Mouse (Mus musculus) retina, embryonic 14.5 days (tissue): ENCODE data around the gene Rilp.

Experiments used
- DNase-seq: peaks from one replicate; pipeline ENCODE4 v3.0.0-alpha.2; 2015; ENCODE audit warnings: low spot score

The Rilp gene

DNA sequence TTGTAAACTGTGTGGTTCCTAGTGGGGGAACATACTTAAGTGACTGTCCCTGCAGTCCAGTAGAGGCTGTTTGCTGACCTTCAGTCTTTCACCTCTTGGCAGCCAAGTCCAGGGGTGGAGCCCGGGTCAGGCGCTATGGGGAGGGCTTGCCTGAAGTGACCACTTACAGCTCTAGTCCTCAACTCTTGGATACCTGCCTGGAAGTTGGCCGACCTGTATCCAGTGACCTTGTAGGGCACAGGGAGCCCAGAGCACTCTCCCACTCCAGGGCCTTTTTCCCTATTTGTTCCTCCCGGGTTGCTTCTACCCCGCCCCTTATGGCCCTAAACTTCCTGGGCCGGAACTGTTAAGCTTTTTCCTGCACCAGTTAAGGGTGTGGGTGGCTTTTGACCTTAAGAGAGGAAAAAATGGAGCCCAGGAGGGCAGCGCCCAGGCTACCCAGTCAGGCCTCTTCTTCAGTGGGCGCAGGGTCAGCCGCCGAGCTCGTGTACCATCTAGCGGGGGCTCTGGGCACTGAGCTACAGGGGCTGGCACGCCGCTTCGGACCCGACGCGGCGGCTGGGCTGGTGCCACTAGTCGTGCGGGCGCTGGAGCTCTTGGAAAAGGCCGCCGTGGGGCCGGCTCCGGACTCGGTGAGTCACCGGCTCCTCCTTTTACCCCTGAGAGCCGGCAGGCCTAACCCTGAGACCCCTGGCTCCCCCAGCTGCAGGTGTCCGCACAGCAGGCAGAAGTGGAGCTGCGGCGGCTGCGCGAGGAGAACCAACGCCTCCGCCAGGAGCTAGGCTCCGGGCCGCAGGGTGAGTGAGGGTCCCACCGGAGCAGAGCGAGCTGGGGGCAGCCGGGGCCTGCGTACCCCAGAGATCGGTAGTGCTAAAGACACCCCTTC lies at the start of gene Rilp:
Rilp (plus strand) TSS at position 354 of the 886 bp plus-strand sequence.
- peak; percentile 78 for DNase-seq

DNA sequence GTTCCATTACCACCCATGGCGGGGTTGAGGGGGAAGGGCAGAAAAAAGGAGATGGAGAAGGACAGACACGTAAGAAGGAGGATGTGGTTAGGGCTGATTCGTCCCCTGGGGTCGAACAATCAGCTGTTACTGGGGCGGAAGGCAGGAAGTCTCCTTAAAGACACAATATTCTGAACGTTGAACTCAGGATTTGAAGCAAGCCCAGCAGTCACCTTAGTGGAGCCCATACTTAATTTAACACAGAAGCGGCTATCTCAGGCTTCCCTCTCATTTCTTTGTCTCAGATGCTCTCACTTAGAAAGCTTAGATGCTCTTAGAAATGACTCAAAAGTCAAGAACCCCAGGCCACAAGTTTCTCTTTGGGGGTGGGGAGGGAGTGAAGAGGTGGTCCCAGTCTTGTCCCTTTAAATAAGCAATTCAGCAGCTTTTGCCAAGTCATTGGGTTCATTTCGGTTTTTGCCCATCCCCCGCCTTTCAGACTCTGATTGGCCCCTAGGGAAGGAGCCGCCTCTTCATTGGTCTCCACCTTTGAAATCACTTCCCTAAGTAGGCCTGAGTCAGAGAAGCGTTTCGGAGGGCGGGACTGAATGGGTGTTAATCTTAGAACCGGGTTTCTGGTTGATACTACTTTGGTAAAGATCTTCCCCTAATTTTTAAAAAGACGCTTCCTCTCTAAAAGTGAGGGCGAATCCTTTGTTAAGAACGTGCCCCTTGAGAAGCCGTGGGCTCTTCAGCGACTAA lies 49.6 kb upstream of the Rilp start:
- DNase-seq, result peak; percentile 91

DNA sequence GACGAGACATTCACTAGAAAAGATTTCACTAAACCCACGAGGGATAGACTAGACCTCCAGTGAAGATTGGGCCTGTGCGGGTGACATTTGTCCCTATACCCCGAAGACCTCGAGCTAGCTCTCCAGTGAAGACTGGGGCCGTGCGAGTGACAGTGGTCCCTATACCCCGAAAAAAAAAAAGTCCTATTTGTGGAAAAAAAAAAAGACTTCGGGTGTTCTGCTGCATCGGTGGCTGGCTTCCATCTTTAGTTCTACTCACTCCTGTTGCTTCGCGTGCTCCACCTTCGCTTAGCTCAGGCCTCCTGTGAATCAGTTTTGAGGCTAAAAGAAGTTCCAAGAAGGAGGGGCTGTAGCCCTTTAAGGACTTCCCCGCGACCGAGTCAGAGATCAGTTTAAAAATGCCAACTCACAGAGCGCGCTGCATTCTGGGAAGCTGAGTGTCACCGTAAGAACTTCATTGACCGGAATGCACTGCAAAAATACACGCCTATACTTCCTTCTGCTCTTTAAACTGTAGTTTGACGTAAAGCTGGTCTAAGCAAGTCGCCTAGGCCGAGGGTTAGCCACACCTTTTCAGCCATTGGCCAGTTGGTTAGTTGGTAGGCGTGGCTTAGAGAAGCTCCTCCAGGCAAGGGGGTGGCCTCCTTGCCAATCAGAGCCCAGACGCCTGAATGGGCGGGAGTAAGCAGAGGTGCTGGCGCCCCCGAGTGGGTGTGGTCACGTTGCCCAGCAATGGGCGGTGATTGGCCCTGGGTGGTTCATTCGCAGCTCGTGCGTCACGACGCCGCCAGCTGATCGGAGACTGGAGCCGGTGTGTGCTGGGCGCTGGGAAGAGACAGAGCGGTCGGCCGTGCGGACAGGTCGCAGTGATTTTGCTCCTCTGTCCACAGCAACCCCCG lies 48.8 kb upstream of the Rilp start, which contains the start of gene Tlcd2:
Tlcd2 (plus strand) TSS at position 872 of the 899 bp plus-strand sequence.
- DNase-seq, result peak; percentile 100

DNA sequence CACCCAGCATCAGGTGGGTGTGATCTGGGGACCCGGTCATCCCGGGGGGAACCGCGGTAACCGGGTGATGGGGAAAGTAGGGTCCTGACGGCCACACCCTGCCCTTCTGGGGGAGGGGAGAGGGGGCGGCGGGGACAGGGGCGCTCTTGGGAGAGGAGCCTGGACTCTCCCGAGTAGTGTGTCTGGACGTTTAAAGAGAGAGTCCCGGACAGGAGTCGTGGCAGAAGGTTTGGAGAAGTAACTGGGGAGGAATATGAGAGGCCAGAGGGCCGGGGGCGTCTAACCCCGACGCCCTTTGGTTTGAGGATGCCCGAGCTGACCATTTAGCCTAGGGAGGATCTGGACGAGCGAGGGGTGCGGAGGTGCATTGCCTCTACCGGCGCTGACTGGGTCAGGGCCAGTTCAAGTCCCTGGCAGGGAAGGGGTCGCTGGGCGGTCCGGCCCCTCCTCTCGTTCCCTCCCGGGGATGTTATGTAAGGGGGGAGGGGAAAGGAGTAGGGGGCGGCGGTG lies 48.1 kb upstream of the Rilp start:
- DNase-seq, result no peak

DNA sequence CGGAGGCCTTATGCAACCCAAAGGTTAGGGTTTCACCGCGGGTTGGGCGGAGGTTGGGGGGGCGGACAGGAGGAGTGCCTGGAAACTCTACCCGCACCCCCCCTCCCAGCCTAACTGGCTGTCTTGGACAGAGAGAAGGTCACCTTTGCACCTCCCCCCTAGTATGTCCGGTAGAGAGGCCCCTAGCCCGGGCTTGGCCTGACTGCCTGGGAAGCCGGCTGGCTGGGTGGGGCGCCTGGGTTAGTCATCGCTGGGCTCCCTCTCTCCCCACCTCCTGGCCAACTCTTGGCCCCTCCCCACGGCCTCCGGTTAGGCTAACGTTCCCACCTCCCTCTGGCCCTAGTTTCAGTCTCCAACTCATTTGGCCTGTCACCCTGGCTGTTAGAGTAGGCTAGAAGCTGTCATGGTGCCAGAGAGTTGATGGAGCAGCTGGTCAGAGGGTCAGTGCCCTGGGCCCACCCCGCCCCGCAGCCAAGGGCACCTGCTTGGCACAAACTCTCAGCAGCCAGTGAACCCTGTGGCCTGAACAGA lies 47.6 kb upstream of the Rilp start:
- no peak for DNase-seq

DNA sequence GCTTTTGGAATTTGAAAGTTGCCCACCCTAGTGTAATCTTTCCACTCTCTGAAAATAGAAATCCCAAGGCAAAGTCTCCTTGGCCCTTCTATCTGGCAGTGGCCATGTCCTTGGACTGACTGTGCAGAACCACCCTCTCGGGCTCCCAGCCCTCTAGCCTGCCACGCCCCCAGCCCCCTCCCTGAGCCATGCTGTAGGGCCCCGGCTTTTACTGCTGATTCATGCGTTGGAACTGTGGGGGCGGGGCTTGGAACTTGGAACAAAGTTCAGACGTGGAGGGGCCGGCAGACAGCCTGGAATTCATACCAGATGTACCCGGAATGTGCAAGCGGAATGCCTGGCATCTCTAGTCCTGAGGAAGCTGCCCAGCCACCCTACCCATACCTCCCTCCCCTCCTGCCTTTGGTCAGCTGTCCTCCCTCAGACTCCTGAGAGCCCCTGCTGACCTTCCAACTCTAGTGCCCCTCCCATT lies 47.0 kb upstream of the Rilp start:
- DNase-seq, result peak; percentile 53

DNA sequence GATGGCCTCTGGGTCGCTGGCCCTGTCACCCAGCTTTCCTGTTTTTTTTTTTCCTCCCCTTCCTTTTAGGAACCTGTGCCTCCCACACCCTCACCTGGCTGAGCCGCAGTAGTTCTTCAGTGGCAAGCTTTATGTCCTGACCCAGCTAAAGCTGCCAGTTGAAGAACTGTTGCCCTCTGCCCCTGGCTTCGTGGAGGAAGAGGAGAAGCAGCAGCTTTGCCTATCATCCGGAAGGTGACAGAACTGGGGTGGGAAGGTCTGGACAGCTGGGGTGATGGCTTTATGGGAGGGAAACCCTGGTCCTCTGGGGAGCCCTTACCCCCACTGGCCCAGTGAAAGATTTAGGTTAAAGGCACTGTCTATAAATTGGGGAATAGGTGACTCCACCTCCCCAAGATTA lies 46.3 kb upstream of the Rilp start:
- DNase-seq, result no peak

DNA sequence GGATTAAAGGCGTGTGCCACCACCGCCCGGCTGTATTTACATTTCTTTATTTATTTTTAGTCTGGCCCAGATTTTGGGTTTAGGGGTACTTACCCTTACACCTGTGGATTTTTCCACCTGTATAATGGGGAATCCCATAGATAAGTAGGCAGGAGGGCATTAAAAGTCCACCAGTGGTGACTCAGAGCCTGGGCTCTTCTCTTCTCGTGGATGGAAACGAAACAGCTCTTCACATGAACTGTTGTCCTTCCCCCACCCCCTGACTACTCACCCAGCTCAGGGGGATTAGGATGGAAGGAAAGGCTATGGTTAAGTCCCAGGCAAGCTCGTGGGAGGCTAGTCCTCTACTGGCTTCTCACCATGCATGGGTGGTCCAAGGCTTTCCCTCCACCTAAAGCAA lies 45.5 kb upstream of the Rilp start:
- DNase-seq, result no peak

DNA sequence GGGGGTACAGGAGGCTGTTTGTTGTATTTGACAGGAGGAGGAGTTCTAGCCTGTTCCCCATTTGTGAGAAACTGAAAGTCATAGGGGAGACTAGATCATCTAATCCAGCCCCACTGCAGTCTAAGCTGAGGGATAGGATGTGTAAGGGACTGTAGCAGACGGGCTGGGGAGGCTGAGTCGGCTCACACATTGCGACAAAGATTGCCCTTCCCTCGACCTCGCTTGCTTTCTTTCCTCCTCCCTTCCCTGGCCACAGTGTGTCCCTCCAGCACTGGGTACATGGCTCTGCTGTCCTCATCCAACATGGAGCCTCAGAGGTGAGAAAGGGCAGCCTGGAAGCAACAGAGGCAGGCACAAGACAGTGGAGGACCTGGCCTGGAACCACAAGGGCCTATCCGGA lies 44.8 kb upstream of the Rilp start:
- no peak for DNase-seq

DNA sequence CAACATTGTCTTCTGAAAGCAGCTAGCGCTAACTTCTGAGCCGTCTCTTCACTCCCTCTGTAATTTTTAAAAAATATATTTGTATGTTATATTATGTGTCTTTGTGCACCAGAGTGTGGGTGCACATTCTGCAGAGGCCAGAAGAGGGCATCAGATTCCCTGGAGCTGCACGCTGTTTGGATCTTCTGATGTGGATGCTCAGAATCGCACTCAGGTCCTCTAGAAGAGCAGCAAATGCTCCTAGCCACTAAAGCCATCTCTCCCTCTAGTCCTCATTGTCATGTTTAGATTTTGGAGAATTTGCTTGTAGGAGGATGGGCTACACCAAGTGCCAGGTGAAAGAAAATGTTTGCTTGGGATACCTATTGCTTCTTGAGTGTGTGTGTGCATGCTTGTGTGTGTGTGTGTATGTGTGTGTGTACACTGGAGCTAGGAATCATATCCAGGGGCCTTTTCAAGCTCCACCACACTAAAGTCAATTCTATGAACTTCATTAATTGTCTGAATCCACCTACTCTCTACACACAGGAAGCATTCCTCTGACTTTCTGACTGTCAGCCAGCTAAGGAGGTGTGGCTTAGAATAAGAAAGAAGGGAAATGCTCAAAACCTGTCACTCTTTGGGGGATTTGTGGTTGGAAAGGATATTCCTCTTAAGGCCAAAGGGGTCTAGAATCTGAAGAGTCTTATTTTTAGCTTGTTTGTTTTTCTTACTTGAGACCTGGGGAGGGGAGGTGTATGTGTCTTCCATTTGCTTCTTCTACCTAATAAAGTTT lies 43.0 kb upstream of the Rilp start:
- no peak for DNase-seq

DNA sequence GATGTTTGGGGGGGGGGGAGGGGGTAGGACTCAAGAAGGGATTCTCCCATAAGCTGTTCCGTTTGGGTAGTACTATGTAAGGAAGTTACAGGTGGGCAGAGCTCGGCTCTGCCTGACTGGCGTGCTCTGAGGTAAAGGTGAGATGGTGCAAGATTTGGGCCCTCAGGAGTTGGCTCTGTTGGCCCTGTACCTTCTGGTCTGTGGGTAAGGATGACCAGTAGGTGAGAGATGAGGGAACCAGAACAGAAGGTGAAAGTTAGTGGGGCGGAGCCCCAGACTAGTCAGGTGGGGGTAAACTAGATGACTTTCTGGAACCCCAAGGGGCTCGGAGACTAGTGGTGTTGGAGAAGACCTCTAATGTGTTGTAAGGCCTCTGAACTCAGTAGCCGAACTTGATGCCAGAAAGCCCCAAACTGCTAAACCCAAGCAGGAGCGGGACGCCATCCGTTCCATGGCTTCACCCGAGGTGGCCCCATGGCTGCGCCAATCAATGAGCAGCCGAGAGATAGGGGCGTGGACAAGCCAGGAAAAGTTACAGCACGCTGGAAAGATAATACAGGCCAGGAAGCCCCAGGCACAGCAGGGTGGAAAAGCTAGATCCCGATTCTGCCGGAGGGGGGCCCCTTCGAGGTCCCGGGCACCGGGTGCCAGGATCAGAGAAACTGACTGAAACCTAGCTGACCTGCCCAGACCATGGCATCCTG lies 42.2 kb upstream of the Rilp start:
- peak; percentile 58 for DNase-seq

DNA sequence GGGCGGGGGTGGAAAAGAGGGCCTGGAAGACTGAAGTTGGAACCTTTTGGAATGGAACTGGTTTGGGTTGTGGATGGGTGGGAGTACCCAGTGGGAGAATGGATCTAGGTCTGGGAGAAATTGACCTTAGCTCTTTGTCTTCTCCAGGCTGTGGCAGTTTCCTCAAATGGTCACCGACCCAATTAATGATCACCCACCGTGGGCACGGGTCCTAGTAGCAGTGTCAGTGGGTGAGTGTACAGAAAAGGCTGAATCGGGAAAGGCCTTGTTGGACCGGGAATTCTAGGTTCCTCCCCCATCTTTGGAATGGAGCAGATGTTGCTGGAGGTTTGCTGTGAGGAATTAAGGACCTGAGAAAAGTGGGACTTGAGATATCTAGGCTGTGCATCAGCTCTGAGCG lies 41.5 kb upstream of the Rilp start:
- DNase-seq, result peak; percentile 15

DNA sequence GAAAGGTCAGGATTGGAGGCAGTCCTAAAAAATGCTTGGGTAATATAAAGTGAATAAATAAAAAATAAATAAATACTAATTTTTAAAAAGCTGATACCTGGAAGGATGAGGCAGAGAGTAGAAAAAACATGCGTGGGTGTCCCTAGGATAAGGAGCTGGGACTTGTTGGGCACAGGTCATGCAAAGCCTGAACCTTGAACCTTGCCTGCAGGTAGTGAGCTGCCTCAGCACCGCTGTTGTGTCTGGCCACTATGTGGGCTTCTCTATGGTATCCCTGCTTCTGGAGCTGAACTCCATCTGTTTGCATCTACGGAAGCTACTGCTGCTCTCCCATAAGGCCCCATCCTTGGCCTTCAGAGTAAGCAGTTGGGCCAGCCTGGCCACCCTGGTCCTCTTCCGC lies 40.6 kb upstream of the Rilp start:
- no peak for DNase-seq

DNA sequence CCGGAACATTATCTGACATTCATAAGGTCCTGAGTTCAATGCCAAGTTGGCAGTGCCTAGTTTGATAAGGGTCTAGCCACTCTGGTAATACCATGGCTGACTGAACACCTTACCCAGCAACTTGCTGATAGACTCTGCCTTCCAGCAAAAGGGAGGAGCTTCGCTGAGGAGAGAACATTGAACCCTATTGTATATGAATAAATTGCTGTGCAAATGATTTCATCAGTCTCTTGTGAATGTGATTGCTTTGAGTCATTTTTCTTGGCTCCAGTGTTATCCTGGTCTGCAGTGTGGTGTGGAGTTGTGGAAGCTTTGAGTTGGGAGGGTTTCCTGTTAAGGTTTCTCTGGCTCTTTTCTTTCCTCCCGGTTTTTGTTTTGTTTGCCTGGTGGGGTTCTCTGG lies 39.2 kb upstream of the Rilp start:
- DNase-seq, result no peak

DNA sequence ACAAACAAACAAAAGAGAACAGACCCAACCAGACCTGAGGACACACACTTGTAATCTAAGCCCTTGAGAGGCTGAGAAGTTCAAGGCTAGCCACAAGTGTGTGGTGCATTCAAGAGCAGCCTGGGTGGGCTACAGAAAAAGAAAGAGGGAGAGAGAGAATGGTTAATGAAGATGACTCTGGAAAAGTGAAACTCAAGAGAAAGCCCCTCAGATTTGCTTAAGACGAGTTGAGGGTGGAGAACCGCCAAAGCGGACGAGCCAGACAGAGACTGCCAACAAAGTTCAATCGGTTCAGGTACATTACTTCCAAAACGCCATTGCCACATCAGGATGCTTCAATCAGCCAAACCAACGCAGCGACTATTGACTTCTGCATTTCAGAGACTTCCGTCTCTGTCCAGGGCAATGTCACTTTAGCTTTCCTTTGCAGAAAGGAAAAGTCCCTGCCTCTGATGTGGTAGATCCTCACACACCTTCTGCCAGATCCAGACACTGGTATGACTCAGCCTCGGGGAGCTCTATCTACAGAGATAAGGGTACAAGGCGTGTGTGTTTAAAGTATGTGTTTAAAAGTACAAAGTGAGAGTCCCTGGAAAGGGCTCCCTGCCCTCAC lies 37.3 kb upstream of the Rilp start:
- no peak for DNase-seq

DNA sequence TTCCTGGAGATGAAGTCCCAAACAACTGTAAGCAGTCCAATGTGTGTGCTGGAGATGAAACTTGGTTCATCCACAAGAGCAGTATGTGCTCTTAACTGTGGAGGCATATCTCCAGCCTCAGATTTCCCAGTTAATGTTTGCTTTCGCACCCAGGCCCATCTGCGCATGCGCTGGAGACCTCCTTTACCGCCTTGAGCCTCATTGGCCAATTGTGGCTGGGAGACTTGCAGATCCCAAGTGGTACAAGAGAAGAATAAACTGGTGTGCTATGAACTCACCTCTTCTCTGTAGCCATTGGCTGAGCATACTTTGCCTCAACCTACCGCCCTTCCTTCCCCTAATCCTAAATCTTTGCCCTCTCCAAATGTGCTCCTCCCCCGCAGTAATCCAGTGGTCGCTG lies 36.5 kb upstream of the Rilp start:
- DNase-seq, result no peak

DNA sequence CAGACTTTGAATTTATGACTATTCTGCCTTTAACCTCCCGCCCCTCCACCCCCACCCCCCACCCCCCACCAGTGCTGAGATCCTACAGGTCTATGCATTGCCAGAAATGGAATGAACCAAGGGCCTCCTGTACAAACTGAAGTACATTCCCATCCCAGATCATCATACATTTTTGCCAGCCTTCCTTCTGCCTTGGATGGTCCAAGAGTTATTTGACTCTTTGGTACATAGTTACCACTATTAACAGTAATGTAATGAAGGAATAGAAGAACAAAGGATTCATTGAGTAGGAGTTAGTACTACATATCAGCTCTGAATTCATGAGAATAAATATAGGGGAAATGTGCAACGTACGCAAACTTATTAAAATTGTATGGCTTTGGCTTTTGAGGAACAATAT lies 23.7 kb upstream of the Rilp start:
- DNase-seq, result no peak

DNA sequence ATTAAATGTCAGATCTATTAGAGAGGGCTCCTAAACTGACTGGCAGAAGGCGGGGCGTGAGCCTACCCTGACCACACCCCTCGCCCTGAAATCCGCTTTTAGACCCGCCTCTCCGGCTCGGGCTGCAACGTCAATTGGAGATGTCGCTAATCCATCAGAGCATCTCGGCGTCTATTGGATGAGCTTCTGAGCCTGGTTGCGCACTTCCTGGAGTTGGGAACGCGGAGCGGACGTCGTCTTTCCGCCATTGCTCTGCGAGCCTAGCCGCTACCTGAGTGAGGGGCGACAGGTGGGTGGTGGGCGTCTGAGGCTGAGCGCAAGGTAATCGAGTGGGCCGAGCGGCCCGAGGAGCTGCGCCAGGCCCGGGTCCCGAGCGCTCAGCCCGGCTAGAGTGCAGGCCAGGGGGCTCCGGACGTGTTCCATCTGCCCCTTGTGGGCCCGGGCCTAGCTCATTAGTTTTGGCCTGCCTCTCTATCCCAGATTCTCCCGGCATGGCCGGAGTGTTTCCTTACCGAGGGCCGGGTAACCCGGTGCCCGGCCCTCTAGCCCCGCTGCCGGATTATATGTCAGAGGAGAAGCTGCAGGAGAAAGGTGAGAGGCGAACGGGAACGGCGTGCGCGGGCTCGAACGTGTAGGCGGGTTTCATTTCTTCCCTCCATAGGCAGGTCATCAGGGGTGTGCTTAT lies 23.2 kb upstream of the Rilp start, which contains the start of gene Prpf8:
Prpf8 (plus strand) TSS at position 216 of the 685 bp plus-strand sequence.
- DNase-seq, result peak; percentile 99

DNA sequence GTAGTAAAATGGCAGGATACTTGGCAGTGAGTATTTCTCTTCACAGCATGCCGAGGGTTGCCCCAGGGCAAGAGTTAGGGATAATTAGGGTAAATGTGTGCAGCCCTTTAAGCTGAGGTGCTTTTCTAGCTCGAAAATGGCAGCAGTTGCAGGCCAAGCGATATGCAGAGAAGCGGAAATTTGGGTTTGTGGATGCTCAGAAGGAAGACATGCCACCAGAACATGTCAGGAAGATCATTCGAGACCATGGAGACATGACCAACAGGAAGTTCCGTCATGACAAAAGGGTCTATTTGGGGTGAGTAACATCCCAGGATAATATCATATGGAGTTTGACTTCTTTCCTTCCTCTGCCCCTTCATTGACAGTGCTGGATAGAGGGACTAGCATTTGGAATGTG lies 22.4 kb upstream of the Rilp start:
- no peak for DNase-seq
